Mouse (Mus musculus): ENCODE results near the gene Eddm3b. TPM values are rescaled to one million over a fixed set of nuclear protein-coding genes. Genes with fewer than 3 reads are reported as not detected.

Gene Eddm3b
- polyA plus RNA-seq, 1 experiment from 2014 or later: not detected

DNA sequence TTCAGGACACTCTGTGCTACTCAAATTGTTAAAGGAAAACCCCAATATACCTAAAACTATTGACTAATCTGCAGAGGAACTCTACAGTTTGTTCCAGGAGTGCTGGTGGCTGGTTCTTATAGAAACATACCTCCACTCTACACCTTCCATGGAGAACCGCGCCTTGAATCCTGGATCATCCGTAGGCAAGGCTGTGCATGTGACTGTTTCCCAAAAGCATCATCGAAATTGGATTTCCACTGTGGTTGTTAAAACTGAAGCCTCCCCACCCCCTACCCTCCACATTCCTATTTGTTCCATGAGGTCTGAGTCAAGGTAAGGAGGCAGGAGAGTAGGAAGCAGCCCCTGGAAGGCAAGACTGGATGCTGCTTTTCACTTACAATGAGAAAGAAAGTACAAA lies 30.2 kb downstream of the Eddm3b start:
- DNase-seq (no peak), ATAC-seq (ENCODE audit: low FRiP score, low TSS enrichment) (no peak)
- WGBS: 97% methylated on average over 4 of the region's 4 CpGs
- H3K4me1 ChIP-seq (ENCODE audit: control insufficient read depth, insufficient read depth, low read length): 0 out of 2 replicates have a peak, but pooled peaks cover 3% of the 10 kb centered on the region
- H3K4me2 ChIP-seq (ENCODE audit: low read length): no peak overlapping the region
- H3K9me3 ChIP-seq (ENCODE audit: control insufficient read depth, low read length): no peaks in the 10 kb centered on the region
- no peak overlapping the region for H3K27ac ChIP-seq (replicated peaks; ENCODE audit: low read depth, low read length)
- H3K36me3 ChIP-seq (ENCODE audit: control insufficient read depth, insufficient read depth, low read length): no peaks in the 10 kb centered on the region
- no peak overlapping the region for H3K4me3 ChIP-seq (replicated peaks; ENCODE audit: low read depth, low read length)
- no peaks in the 10 kb centered on the region for H3K27me3 ChIP-seq (ENCODE audit: control insufficient read depth, insufficient read depth, low read length)
- no peak overlapping the region for H3K9ac ChIP-seq (replicated peaks; ENCODE audit: low read length)

GRCm38 (mm10) chr14:51145521-51145920 lies 31.3 kb downstream of the Eddm3b start:
- DNase-seq (no peak), ATAC-seq (ENCODE audit: low FRiP score, low TSS enrichment) (no peak)
- Histone ChIP-seq H3K36me3 (ENCODE audit: control insufficient read depth, insufficient read depth, low read length) (no peaks in the 10 kb centered on the region), H3K27me3 (ENCODE audit: control insufficient read depth, insufficient read depth, low read length) (no peaks in the 10 kb centered on the region), H3K4me1 (ENCODE audit: control insufficient read depth, insufficient read depth, low read length) (0 out of 2 replicates have a peak, but pooled peaks cover 3% of the 10 kb centered on the region), H3K9me3 (ENCODE audit: control insufficient read depth, low read length) (no peaks in the 10 kb centered on the region), H3K9ac (replicated peaks; ENCODE audit: low read length) (no peak overlapping the region), H3K4me3 (replicated peaks; ENCODE audit: low read depth, low read length) (no peak overlapping the region), H3K27ac (replicated peaks; ENCODE audit: low read depth, low read length) (no peak overlapping the region), H3K4me2 (ENCODE audit: low read length) (no peak overlapping the region)
- 93% methylated on average over 6 of the region's 6 CpGs for WGBS

GRCm38 (mm10) chr14:51146685-51147084 lies 32.5 kb downstream of the Eddm3b start, which contains the start of gene Rnase1:
TSS of gene Rnase1 (minus strand) at chr14:51146785.
- Histone ChIP-seq H3K27ac (replicated peaks; ENCODE audit: low read depth, low read length) (no peak within 1 kb of the TSS), H3K4me1 (ENCODE audit: control insufficient read depth, insufficient read depth, low read length) (0 out of 2 replicates have a peak, but pooled peaks cover 3% of the 10 kb centered on the region), H3K27me3 (ENCODE audit: control insufficient read depth, insufficient read depth, low read length) (no peaks in the 10 kb centered on the region), H3K4me2 (ENCODE audit: low read length) (no peak within 1 kb of the TSS), H3K9me3 (ENCODE audit: control insufficient read depth, low read length) (no peaks in the 10 kb centered on the region), H3K4me3 (replicated peaks; ENCODE audit: low read depth, low read length) (no peak within 1 kb of the TSS), H3K9ac (replicated peaks; ENCODE audit: low read length) (no peak within 1 kb of the TSS), H3K36me3 (ENCODE audit: control insufficient read depth, insufficient read depth, low read length) (no peaks in the 10 kb centered on the region)
- 34% methylated on average over 2 of the region's 2 CpGs for WGBS
- DNase-seq (peak; percentile 11), ATAC-seq (ENCODE audit: low FRiP score, low TSS enrichment) (no peak)

- no peak overlapping the region for H3K4me2 ChIP-seq (ENCODE audit: low read length)
- 0 out of 2 replicates have a peak, but pooled peaks cover 3% of the 10 kb centered on the region for H3K4me1 ChIP-seq (ENCODE audit: control insufficient read depth, insufficient read depth, low read length)
- no peak overlapping the region for H3K27ac ChIP-seq (replicated peaks; ENCODE audit: low read depth, low read length)
- H3K9me3 ChIP-seq (ENCODE audit: control insufficient read depth, low read length): no peaks in the 10 kb centered on the region
- WGBS: 67% methylated on average over 3 of the region's 3 CpGs
- no peaks in the 10 kb centered on the region for H3K27me3 ChIP-seq (ENCODE audit: control insufficient read depth, insufficient read depth, low read length)
- no peak overlapping the region for H3K9ac ChIP-seq (replicated peaks; ENCODE audit: low read length)
- no peak for ATAC-seq (ENCODE audit: low FRiP score, low TSS enrichment)
- no peak overlapping the region for H3K4me3 ChIP-seq (replicated peaks; ENCODE audit: low read depth, low read length)
- no peak for DNase-seq
- no peaks in the 10 kb centered on the region for H3K36me3 ChIP-seq (ENCODE audit: control insufficient read depth, insufficient read depth, low read length)
These were observed 33.8 kb downstream of the Eddm3b start for GRCm38 (mm10) chr14:51148006-51148405.

- ATAC-seq (ENCODE audit: low FRiP score, low TSS enrichment) (no peak), DNase-seq (no peak)
- Histone ChIP-seq H3K27me3 (ENCODE audit: control insufficient read depth, insufficient read depth, low read length) (no peaks in the 10 kb centered on the region), H3K9ac (replicated peaks; ENCODE audit: low read length) (no peak overlapping the region), H3K9me3 (ENCODE audit: control insufficient read depth, low read length) (no peaks in the 10 kb centered on the region), H3K36me3 (ENCODE audit: control insufficient read depth, insufficient read depth, low read length) (no peaks in the 10 kb centered on the region), H3K4me3 (replicated peaks; ENCODE audit: low read depth, low read length) (no peak overlapping the region), H3K4me1 (ENCODE audit: control insufficient read depth, insufficient read depth, low read length) (0 out of 2 replicates have a peak, but pooled peaks cover 3% of the 10 kb centered on the region), H3K4me2 (ENCODE audit: low read length) (no peak overlapping the region), H3K27ac (replicated peaks; ENCODE audit: low read depth, low read length) (no peak overlapping the region)
- 72% methylated on average over 5 of the region's 5 CpGs for WGBS
These were observed 34.9 kb downstream of the Eddm3b start for GRCm38 (mm10) chr14:51149164-51149563.

GRCm38 (mm10) chr14:51150206-51150831 lies 36.1 kb downstream of the Eddm3b start:
- no peak for ATAC-seq (ENCODE audit: low FRiP score, low TSS enrichment)
- no peaks in the 10 kb centered on the region for H3K36me3 ChIP-seq (ENCODE audit: control insufficient read depth, insufficient read depth, low read length)
- 87% methylated on average over 3 of the region's 3 CpGs for WGBS
- H3K4me1 ChIP-seq (ENCODE audit: control insufficient read depth, insufficient read depth, low read length): 0 out of 2 replicates have a peak, but pooled peaks cover 3% of the 10 kb centered on the region
- no peaks in the 10 kb centered on the region for H3K9me3 ChIP-seq (ENCODE audit: control insufficient read depth, low read length)
- no peak for DNase-seq
- no peaks in the 10 kb centered on the region for H3K27me3 ChIP-seq (ENCODE audit: control insufficient read depth, insufficient read depth, low read length)
- no peak overlapping the region for H3K4me3 ChIP-seq (replicated peaks; ENCODE audit: low read depth, low read length)
- H3K27ac ChIP-seq (replicated peaks; ENCODE audit: low read depth, low read length): no peak overlapping the region
- no peak overlapping the region for H3K4me2 ChIP-seq (ENCODE audit: low read length)
- no peak overlapping the region for H3K9ac ChIP-seq (replicated peaks; ENCODE audit: low read length)

DNA sequence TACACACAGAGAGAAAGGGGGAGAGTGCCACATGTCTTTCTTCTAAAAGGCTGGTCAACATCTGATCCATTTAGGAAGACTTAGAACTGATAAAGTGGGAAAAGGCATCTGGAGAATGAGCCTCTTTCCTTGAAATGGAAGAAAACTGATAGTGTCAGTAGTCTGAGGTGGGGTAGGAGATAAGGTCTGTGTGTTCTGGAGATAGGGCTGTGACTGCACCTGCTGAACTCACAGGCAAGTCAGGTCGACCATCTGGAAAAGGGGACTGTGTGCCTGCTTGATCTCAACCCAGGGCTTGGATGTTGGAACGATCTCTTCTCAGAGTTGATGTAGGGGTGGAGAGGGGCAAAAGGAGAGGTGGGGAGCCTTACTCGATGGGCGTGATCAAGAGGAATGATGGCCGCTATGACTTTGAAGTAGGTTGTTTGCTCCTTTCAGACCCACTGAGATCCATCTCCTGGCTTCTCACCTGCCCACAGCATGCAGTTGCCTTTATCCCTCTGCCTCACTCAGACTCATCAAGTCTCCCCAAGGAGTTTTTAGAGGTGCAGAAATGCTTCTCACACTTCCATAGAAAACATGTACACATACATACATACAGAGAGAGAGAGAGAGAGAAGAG lies 38.1 kb downstream of the Eddm3b start:
- DNase-seq (no peak), ATAC-seq (ENCODE audit: low FRiP score, low TSS enrichment) (no peak)
- Histone ChIP-seq H3K36me3 (ENCODE audit: control insufficient read depth, insufficient read depth, low read length) (no peaks in the 10 kb centered on the region), H3K4me3 (replicated peaks; ENCODE audit: low read depth, low read length) (no peak overlapping the region), H3K4me2 (ENCODE audit: low read length) (no peak overlapping the region), H3K4me1 (ENCODE audit: control insufficient read depth, insufficient read depth, low read length) (no peaks in the 10 kb centered on the region), H3K27ac (replicated peaks; ENCODE audit: low read depth, low read length) (no peak overlapping the region), H3K27me3 (ENCODE audit: control insufficient read depth, insufficient read depth, low read length) (no peaks in the 10 kb centered on the region), H3K9me3 (ENCODE audit: control insufficient read depth, low read length) (no peaks in the 10 kb centered on the region), H3K9ac (replicated peaks; ENCODE audit: low read length) (no peak overlapping the region)
- 90% methylated on average over 5 of the region's 5 CpGs for WGBS

DNA sequence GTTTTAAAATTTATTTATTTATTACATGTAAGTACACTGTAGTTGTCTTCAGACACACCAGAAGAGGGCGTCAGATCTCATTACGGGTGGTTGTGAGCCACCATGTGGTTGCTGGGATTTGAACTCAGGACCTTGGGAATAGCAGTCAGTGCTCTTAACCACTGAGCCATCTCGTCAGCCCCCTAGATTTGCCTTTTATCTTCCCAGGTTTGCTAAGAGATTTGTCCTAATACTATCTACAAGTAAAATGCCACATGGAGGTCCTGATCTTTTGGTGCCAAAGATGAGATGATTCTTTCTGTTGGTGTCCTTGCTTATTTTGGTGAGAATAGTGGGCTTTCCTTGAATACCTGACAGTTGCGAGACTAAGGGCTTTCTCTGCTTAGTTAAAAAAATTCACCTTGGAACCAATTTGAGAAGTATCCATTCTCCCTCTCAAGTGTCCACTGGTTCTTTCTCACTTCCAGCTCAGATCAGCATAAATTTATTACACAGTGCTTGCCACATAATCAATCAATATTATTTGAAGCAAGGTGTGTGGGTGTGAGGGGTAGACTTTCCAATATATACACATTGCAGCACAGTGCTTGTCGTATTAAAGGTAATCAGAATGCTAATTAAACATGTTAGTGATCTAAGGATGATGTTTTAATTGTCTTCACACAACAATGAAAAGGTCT lies 42.0 kb downstream of the Eddm3b start:
- 88% methylated on average over 5 of the region's 5 CpGs for WGBS
- Histone ChIP-seq H3K27me3 (ENCODE audit: control insufficient read depth, insufficient read depth, low read length) (no peaks in the 10 kb centered on the region), H3K4me2 (ENCODE audit: low read length) (no peak overlapping the region)

More for the DNA sequence above, 42.0 kb downstream of the Eddm3b start:
- DNase-seq (no peak), ATAC-seq (ENCODE audit: low FRiP score, low TSS enrichment) (no peak)
- Histone ChIP-seq H3K36me3 (ENCODE audit: control insufficient read depth, insufficient read depth, low read length) (no peaks in the 10 kb centered on the region), H3K4me3 (replicated peaks; ENCODE audit: low read depth, low read length) (no peak overlapping the region), H3K4me1 (ENCODE audit: control insufficient read depth, insufficient read depth, low read length) (no peaks in the 10 kb centered on the region), H3K27ac (replicated peaks; ENCODE audit: low read depth, low read length) (no peak overlapping the region), H3K9ac (replicated peaks; ENCODE audit: low read length) (no peak overlapping the region), H3K9me3 (ENCODE audit: control insufficient read depth, low read length) (no peaks in the 10 kb centered on the region)
